Mouse (Mus musculus) stomach, postnatal 0 days (tissue): Measurements from ENCODE around the gene Mb21d2.

Experiments used
- CTCF ChIP-seq: IDR thresholded peaks from 2 replicates; pipeline ENCODE4 v1.5.1; 2016; ENCODE audit warnings: antibody characterized with exemption, low read depth, mild to moderate bottlenecking, moderate library complexity
- EP300 ChIP-seq: optimal IDR thresholded peaks from 2 replicates; pipeline ENCODE3; 2016; ENCODE audit warnings: antibody characterized with exemption

DNA sequence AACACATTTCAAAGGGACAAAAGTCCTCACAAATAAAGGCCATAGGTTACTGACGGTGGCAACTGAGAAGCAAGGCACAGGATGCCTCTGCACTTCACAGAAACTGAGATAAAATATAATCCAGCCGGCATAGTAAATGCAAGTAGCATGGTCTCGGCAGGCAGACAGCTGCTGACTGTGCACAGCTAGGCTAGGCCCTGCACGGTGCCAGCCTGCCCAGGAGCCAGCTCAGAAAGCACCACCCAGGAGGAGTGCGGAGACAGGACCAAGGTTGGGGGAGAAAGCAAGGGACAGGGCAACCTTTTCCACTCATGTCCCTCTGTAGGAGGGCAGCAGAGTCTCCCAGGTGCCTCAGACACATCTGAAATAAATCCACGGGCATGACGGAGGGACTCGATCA is 44.0 kb downstream of the Mb21d2 start:
- no peak for TF ChIP-seq CTCF
- TF ChIP-seq EP300, result no peak
